Mouse (Mus musculus) hindbrain, embryonic 13.5 days (tissue): ENCODE measurements around the gene Prrc2b. TPM values are rescaled to one million over a fixed set of nuclear protein-coding genes. Genes with fewer than 3 reads are reported as not detected.

Experiments used
- ATAC-seq: fragments of 200-750 bp; cut with Nextera tagmentation; 2 replicates; pipeline ENCODE4 v1.8.0; 2017; ENCODE audit warnings: moderate TSS enrichment; ENCODE audit not compliant: low FRiP score
- H3K27ac ChIP-seq: fragments of 300-500 bp; sonication (generic); 2 replicates; pipeline ENCODE4 v1.5.1; 2015; ENCODE audit warnings: inconsistent platforms, mild to moderate bottlenecking, moderate library complexity
- H3K27me3 ChIP-seq: fragments of 300-500 bp; sonication (generic); 2 replicates; pipeline ENCODE4 v1.6.1; 2015; ENCODE audit warnings: mild to moderate bottlenecking, inconsistent platforms
- H3K36me3 ChIP-seq: fragments of 300-500 bp; sonication (generic); 2 replicates; pipeline ENCODE4 v1.6.1; 2015; ENCODE audit warnings: mild to moderate bottlenecking, inconsistent platforms
- H3K4me1 ChIP-seq: fragments of 300-500 bp; sonication (generic); replicated peaks from 2 replicates; pipeline ENCODE4 v1.6.1; 2015; ENCODE audit warnings: inconsistent platforms
- H3K4me2 ChIP-seq: fragments of 300-500 bp; sonication (generic); 2 replicates; pipeline ENCODE4 v1.6.1; 2015; ENCODE audit warnings: inconsistent platforms, mild to moderate bottlenecking, moderate library complexity
- H3K4me3 ChIP-seq: fragments of 300-500 bp; sonication (generic); 2 replicates; pipeline ENCODE4 v1.5.1; 2015; ENCODE audit warnings: mild to moderate bottlenecking, inconsistent platforms
- H3K9ac ChIP-seq: fragments of 300-500 bp; sonication (generic); 2 replicates; pipeline ENCODE4 v1.6.1; 2015; ENCODE audit warnings: mild to moderate bottlenecking, inconsistent platforms
- H3K9me3 ChIP-seq: fragments of 300-500 bp; sonication (generic); 2 replicates; pipeline ENCODE4 v1.6.1; 2016; ENCODE audit warnings: inconsistent platforms
- WGBS: fragments of 180-500 bp; shearing (Covaris S2); methylation state at CpG from one replicate; pipeline ENCODE4 v1.1.7; 2015; 5-methylcytosine and 5-hydroxymethylcytosine counted together
- polyA plus RNA-seq: library from polyadenylated mRNA; unstranded; fragments of >200 nt; fragmentation: Nextera tagmentation; extraction: Ambion mirVana; gene quantifications from 2 replicates; pipeline ENCODE4 v1.2.1, GENCODE M21; 2015

Prrc2b gene
- polyA plus RNA-seq, 1 experiment from 2014 or later, result 68.8 TPM

DNA sequence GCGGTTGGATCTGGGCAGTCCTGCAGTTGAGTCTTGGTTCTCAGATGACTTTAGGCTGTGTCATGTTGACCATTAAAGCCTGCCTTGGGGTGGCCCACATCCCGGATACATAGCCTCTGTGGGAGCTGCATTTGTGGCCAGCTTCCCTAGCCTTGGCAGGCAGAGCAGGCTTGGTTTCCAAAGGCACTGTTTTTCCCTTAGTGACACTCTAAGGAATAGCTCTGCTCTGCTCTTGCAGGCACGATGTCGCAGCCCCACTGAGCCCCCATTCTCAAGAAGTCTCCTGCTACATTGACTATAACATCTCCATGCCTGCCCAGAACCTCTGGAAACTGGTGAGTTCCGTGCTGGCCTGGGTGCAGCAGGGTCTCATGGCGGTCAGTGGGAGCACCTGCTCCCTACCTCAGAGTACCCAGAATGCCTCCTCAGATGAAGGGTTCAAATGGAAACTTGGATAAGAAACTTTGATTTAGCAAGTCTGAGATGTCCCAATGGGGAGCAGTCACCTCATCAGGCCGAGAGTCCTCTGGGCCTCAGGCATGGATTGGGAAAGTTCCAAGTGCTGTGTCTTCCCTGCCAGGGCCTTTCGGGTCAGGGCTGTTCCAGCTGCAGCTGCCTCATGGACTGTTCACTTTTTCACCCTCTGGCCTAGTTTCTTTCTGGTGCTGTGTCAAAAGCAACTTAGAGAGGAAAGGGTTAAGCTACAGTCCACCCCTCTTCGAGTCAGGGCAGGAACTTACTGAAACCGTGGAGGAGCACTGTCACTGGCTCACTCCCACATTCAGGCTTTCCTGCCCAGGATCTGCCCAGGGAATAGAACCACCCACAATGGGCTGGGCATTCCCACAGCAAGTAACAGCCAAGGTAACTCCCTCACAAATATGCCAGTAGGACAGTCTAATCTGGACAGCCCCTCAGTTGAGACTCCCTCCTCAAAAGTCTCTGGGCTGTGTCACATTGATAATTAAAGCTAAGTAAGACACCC is 97.8 kb downstream of the Prrc2b start:
- Histone ChIP-seq H3K4me2 (no peak overlapping the region), H3K27ac (no peak overlapping the region), H3K4me3 (no peak overlapping the region), H3K9ac (no peak overlapping the region), H3K4me1 (no peaks in the 10 kb centered on the region), H3K36me3 (peaks cover 97% of the 10 kb centered on the region), H3K27me3 (no peaks in the 10 kb centered on the region), H3K9me3 (no peaks in the 10 kb centered on the region)
- 84% methylated on average over 10 of the region's 10 CpGs for WGBS
- ATAC-seq, result no peak

DNA sequence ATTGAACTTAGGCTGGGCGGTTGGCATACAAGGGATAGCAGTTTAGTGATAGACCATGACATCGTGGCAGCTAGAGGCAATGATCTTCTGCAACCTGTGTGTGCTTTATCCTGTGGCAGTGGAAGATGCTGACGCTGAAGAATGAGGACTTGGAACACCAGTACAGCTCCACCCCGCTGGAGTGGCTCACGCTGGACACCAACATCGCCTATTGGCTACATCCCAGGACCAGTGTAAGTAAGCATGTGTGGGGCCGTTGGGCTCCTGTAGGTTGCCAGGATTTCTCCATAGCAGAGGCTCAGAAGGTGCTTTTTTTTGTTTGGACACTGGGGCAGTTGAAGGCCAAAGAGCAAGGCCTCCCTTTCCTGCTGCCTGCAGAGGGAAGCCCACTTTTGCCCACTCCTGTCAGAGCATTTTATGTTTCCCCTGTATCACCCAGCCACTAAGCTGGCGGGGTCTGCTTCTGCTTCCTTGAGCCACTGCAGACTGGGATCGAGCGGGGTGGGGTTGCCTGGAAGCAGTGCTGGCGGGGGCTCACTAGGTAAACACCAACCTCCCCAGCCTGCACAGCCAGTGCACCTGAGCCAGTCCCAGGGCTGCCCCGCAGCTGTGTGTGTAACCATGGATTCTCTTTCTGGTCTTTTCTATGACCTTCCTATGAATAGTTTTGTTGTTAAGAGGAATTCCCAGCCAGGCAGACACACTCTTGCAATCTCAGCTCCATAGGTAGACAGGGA is 101.1 kb downstream of the Prrc2b start:
- no peak overlapping the region for H3K9ac ChIP-seq
- no peak overlapping the region for H3K27ac ChIP-seq
- no peaks in the 10 kb centered on the region for H3K4me1 ChIP-seq
- ATAC-seq, result no peak
- no peak overlapping the region for H3K4me2 ChIP-seq
- H3K27me3 ChIP-seq, result no peaks in the 10 kb centered on the region
- no peaks in the 10 kb centered on the region for H3K9me3 ChIP-seq
- H3K36me3 ChIP-seq, result peaks cover 95% of the 10 kb centered on the region
- no peak overlapping the region for H3K4me3 ChIP-seq
- WGBS, result 94% methylated on average over 12 of the region's 12 CpGs

DNA sequence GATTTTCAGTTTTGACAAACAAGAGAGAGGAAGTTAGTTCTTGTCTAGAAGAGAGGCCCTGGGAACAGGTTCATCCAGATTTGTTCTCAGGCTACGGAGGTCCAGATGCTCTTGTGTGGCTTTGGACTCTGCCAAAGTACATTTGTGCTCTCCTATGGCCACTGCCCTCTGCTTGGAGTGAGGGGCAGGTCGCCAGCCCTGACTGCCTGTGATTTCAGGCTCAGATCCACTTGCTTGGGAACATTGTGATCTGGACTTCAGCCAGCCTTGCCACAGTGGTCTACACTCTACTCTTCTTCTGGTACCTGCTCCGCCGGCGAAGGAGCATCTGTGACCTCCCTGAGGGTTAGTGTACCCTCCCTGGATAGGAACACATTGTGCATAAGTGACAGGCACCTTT is 101.8 kb downstream of the Prrc2b start:
- Histone ChIP-seq H3K27me3 (no peaks in the 10 kb centered on the region), H3K27ac (no peak overlapping the region), H3K4me1 (no peaks in the 10 kb centered on the region), H3K4me2 (no peak overlapping the region), H3K36me3 (peaks cover 95% of the 10 kb centered on the region), H3K9me3 (no peaks in the 10 kb centered on the region), H3K9ac (no peak overlapping the region), H3K4me3 (no peak overlapping the region)
- WGBS, result 96% methylated on average over 5 of the region's 5 CpGs
- no peak for ATAC-seq

DNA sequence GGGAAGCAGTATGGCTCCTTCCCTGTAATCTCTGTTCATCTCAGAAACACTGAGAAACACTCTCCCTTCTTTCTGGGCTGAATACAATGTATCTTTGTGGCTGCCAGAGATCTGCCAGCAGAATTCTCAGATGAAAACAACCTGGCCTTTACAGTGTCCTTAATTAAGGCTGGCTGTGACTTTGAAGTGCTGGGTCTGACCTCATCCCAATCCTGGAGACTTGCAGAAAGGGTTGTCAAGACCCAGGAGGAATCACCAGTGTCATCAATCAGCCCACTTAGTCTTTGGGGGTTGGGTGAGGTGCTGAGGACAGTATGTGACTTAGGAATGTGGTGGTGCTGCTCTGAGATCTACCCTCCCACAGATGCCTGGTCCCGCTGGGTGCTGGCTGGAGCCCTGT is 102.5 kb downstream of the Prrc2b start:
- ATAC-seq, result no peak
- Histone ChIP-seq H3K27me3 (no peaks in the 10 kb centered on the region), H3K4me2 (no peak overlapping the region), H3K4me3 (no peak overlapping the region), H3K36me3 (peaks cover 95% of the 10 kb centered on the region), H3K27ac (no peak overlapping the region), H3K9ac (no peak overlapping the region), H3K9me3 (no peaks in the 10 kb centered on the region), H3K4me1 (no peaks in the 10 kb centered on the region)
- WGBS, result 90% methylated on average over 1 of the region's 1 CpGs

DNA sequence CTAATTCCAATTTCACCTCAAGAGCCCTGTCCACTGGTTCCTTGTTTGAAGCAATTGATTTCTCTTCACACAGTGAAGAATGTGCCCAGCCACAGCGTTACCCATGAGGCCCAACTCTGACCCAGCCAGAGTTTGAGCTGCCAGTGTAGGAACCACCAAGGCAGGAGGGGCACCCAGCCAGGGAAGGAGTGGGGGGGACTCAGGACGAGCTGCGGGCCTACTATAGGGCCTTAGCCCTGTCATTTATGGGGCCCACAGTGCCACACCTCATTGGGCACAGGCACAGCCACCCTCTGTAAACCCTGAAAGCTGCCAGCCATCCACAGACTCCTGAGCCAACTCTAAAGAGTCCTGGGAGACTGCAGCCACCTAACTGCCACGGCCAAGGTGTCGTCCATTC is 103.7 kb downstream of the Prrc2b start:
- WGBS, result 87% methylated on average over 5 of the region's 5 CpGs
- no peaks in the 10 kb centered on the region for H3K9me3 ChIP-seq
- H3K4me2 ChIP-seq, result no peak overlapping the region
- no peak for ATAC-seq
- H3K27me3 ChIP-seq, result no peaks in the 10 kb centered on the region
- H3K4me3 ChIP-seq, result no peak overlapping the region
- H3K36me3 ChIP-seq, result peaks cover 83% of the 10 kb centered on the region
- H3K9ac ChIP-seq, result no peak overlapping the region
- peaks cover 11% of the 10 kb centered on the region for H3K4me1 ChIP-seq
- H3K27ac ChIP-seq, result no peak overlapping the region

DNA sequence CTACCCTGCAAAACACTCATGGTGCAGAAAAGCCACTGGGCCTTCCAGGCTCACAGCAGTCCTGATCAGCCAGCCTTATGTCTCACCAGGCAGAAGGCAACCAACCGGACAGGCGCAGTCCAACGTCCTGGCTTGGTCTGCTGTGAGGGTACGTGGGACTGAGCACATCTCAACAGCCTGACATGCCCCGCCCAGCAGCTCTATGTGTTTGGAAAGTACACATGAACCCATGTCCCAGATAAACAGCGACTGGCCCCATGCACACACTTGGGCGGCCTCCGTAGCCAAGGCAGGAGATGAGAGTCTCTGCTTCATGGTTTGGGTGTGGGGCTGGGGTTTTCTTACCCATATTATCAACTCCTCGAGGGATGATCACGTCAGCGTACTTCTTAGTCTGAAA is 105.4 kb downstream of the Prrc2b start:
- Histone ChIP-seq H3K4me3 (no peak overlapping the region), H3K9ac (no peak overlapping the region), H3K27me3 (no peaks in the 10 kb centered on the region), H3K4me1 (peaks cover 15% of the 10 kb centered on the region), H3K27ac (no peak overlapping the region), H3K4me2 (no peak overlapping the region), H3K9me3 (no peaks in the 10 kb centered on the region), H3K36me3 (peaks cover 66% of the 10 kb centered on the region)
- ATAC-seq, result no peak
- 93% methylated on average over 11 of the region's 11 CpGs for WGBS

DNA sequence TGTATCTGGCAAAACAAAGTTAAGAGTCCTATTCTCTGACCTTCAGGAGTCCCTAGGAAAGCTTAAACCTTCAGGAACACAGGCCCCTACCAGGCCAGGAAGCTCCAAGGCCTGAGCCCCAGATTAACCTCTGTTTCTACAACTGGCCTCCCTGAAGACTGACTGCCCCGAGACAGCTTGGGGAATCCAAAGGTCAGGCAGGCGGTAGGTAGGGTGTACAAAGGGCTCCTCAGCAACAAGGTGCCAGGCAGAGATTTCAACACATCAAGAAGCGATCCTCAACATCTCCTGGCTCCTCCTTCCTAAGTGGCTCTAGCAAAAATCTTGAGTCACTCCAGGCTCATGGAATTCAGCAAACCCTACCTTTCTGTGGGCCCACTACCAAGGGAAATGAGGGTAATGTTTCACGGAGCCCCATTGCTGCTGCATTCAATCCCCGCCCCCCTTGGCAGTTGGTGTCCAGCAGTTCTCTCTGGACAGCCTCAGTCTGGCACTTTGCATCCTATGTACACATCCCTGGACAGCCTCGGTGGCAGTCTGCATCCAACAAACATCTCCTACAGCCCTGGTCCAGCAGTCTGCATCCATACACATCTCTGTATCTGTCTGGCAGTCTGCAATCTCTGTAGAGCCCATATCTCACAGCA is 108.1 kb downstream of the Prrc2b start:
- Histone ChIP-seq H3K4me2 (peak overlapping the region; percentile 86), H3K4me3 (peak overlapping the region; percentile 77), H3K27me3 (no peaks in the 10 kb centered on the region), H3K9me3 (no peaks in the 10 kb centered on the region), H3K27ac (no peak overlapping the region), H3K9ac (peak overlapping the region; percentile 88), H3K36me3 (peaks cover 39% of the 10 kb centered on the region), H3K4me1 (peaks cover 15% of the 10 kb centered on the region)
- ATAC-seq, result no peak
- 67% methylated on average over 6 of the region's 6 CpGs for WGBS

DNA sequence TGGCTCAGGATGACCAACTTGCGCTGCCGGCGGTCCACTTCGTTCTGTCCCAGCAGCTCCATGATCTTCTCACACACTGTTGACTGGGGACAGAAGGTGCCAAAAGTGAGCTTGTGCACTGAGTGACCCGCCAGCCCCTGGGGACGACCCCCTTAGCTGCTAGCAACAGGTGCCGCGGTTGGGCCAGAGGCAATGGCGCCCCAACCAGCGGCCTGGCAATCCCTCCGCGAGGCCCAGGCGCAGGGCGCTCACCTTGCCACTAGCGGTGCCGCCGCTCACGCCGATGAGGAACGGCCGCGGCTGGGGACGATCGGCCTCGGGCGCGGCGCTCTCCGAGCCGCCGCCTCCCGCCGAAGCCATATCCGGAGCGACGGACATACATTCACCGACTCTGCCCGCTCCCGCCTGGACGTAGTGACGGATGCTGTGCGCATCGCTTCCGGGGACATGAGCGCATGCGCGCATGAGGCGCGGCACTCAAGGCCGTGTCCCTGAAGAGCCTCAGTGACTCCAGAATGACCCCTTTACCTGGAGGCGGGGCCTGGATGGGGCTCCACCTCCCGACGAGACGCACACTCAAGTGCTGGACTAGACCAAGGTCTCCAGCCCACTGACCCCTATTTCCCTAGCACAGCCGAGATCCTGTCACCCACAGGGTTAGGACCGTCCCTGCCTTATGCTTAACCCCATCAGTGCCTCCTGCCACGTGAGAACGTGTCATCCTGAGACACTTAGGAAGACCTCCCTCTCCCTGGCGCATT is 109.0 kb downstream of the Prrc2b start, which contains the start of gene Uck1:
Gene Uck1 (minus strand): TSS at position 503 of the 761 bp plus-strand sequence.
- H3K27me3 ChIP-seq, result no peaks in the 10 kb centered on the region
- no peaks in the 10 kb centered on the region for H3K9me3 ChIP-seq
- H3K27ac ChIP-seq, result peak within 1 kb of the TSS; percentile 64
- H3K4me3 ChIP-seq, result peak within 1 kb of the TSS; percentile 77
- peaks cover 15% of the 10 kb centered on the region for H3K4me1 ChIP-seq
- H3K36me3 ChIP-seq, result peaks cover 30% of the 10 kb centered on the region
- peak within 1 kb of the TSS; percentile 88 for H3K9ac ChIP-seq
- WGBS, result 1% methylated on average over 59 of the region's 59 CpGs
- H3K4me2 ChIP-seq, result peak within 1 kb of the TSS; percentile 86
- ATAC-seq, result peak; percentile 90

DNA sequence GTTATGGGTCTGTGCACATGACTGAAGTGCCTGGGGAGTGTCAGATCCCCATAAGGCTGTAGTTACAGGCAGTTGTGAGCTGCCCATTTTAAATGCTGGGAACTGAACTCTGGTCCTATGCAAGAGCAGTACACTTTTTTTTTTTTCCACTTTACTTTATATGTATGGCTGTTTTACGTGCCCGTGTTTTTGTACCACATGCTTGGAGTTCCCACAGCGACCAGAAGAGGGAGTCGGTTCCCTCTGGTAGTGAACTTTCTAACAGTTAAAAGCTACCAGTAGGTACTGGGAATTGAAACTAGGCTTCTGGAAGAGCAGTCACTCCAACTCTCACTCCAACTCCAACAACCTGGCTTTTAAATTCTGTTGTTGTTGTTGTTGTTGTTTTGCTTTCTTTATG is 109.8 kb downstream of the Prrc2b start:
- ATAC-seq, result no peak; the same call in 1 of the 2 replicates
- peak overlapping the region; percentile 77; the same call in 1 of the 2 replicates for H3K4me3 ChIP-seq
- H3K27me3 ChIP-seq, result no peaks in the 10 kb centered on the region
- H3K27ac ChIP-seq, result no peak overlapping the region
- WGBS, result 24% methylated on average over 4 of the region's 4 CpGs
- H3K9me3 ChIP-seq, result no peaks in the 10 kb centered on the region
- no peak overlapping the region for H3K9ac ChIP-seq
- peak overlapping the region; percentile 86 for H3K4me2 ChIP-seq
- peaks cover 27% of the 10 kb centered on the region for H3K36me3 ChIP-seq
- H3K4me1 ChIP-seq, result peaks cover 15% of the 10 kb centered on the region

DNA sequence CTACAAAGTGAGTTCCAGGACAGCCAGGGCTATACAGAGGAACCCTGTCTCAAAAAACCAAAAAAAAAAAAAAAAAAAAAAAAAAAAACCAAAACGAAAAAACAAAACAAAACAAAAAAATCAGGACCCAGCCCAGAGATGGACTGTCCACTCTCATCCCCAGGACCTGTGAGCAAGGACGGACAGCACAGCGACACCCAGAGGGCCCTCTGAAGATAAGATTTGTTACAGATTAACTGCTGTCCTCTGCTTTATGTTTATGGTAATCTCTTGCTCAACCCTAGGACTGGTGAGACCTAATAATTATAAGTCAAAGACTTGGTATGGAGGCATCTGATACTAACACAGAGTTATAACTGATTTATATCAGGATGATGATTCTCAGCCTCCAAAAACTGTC is 124.9 kb downstream of the Prrc2b start:
- Histone ChIP-seq H3K27me3 (no peaks in the 10 kb centered on the region), H3K4me3 (no peak overlapping the region), H3K36me3 (peaks cover 41% of the 10 kb centered on the region), H3K9ac (no peak overlapping the region), H3K4me2 (no peak overlapping the region), H3K9me3 (no peaks in the 10 kb centered on the region), H3K4me1 (no peaks in the 10 kb centered on the region), H3K27ac (no peak overlapping the region)
- 74% methylated on average over 3 of the region's 3 CpGs for WGBS
- ATAC-seq, result no peak

DNA sequence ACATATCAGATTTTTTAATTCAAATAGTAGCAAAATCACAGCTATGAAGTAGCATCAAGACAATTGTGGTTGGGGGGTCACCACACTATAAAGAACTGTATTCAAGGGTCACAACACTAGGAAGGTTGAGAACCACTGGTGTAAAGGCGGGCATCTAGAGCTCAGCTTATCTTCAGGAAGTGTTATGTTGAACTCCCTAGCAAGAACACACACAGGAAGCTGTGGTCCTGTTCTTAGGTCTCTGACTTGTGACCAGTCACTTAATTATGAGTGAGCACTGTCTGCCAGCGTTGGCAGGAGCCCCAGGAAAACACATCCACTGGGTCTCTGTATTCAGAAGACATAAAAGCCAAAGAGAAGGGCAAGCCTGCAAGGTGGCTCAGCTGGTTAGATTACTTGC is 131.4 kb downstream of the Prrc2b start:
- no peak overlapping the region for H3K9ac ChIP-seq
- peaks cover 11% of the 10 kb centered on the region for H3K4me1 ChIP-seq
- ATAC-seq, result no peak
- WGBS, result 97% methylated on average over 2 of the region's 2 CpGs
- H3K4me3 ChIP-seq, result no peak overlapping the region
- H3K9me3 ChIP-seq, result no peaks in the 10 kb centered on the region
- no peaks in the 10 kb centered on the region for H3K27me3 ChIP-seq
- H3K36me3 ChIP-seq, result peaks cover 75% of the 10 kb centered on the region
- H3K4me2 ChIP-seq, result no peak overlapping the region
- no peak overlapping the region for H3K27ac ChIP-seq
